Mouse (Mus musculus) midbrain, embryonic 13.5 days (tissue): ENCODE measurements around the gene Slc7a6os. TPM values are rescaled to one million over a fixed set of nuclear protein-coding genes. Genes with fewer than 3 reads are reported as not detected.

Experiments used
- polyA plus RNA-seq: library from polyadenylated mRNA; unstranded; fragments of >200 nt; fragmentation: Nextera tagmentation; extraction: Ambion mirVana; gene quantifications from 2 replicates; pipeline ENCODE4 v1.2.1, GENCODE M21; 2015

Slc7a6os gene
- polyA plus RNA-seq, 1 experiment from 2014 or later = 42.6 TPM

Other genes with a start within 250 kb of the Slc7a6os start
- gene Slc12a4, start 244.8 kb downstream of the Slc7a6os start, polyA plus RNA-seq = 5.2 and 5.6 TPM in 2 replicates
- not detected in 2 replicates for gene Dpep3, start 231.5 kb downstream of the Slc7a6os start, polyA plus RNA-seq
- 19.3 and 23.0 TPM in 2 replicates for gene Dus2, start 219.6 kb downstream of the Slc7a6os start, polyA plus RNA-seq
- gene Dpep2nb, start 205.0 kb downstream of the Slc7a6os start, polyA plus RNA-seq = not detected in 2 replicates
- 19.1 and 20.6 TPM in 2 replicates for gene Ddx28, start 199.1 kb downstream of the Slc7a6os start, polyA plus RNA-seq
- gene Nfatc3, start 152.1 kb downstream of the Slc7a6os start, polyA plus RNA-seq = 3.9 and 4.4 TPM in 2 replicates
- 0.09 TPM in 1 of 2 replicates, not detected in the other for gene Esrp2, start 74.0 kb downstream of the Slc7a6os start, polyA plus RNA-seq
- 16.8 and 18.4 TPM in 2 replicates for gene Pla2g15, start 60.5 kb downstream of the Slc7a6os start, polyA plus RNA-seq
- 76.0 and 81.0 TPM in 2 replicates for gene Slc7a6, start 42.1 kb downstream of the Slc7a6os start, polyA plus RNA-seq
- 57.8 and 62.6 TPM in 2 replicates for gene Prmt7, start within 50 bp of the Slc7a6os start, polyA plus RNA-seq
- 44.4 and 45.3 TPM in 2 replicates for gene Smpd3, start 127.1 kb upstream of the Slc7a6os start, polyA plus RNA-seq
- gene Zfp90, start 204.4 kb upstream of the Slc7a6os start, polyA plus RNA-seq = 44.4 and 46.9 TPM in 2 replicates